Mouse (Mus musculus) right cerebral cortex, adult 2 months (tissue): ENCODE results near the gene St6galnac3.

Experiments used
- DNase-seq, 2 experiments: peaks; one replicate each; pipeline ENCODE4 v3.0.0; 2021 to 2022; ENCODE audit warnings: low spot score in 2 of 2

The St6galnac3 gene

GRCm38 (mm10) chr3:153222611-153223402, 502.2 kb downstream of the St6galnac3 start:
- DNase-seq, result no peak

GRCm38 (mm10) chr3:153219391-153219790, 505.6 kb downstream of the St6galnac3 start:
- DNase-seq, result no peak

GRCm38 (mm10) chr3:153208186-153208585, 516.8 kb downstream of the St6galnac3 start:
- DNase-seq, result no peak

DNA sequence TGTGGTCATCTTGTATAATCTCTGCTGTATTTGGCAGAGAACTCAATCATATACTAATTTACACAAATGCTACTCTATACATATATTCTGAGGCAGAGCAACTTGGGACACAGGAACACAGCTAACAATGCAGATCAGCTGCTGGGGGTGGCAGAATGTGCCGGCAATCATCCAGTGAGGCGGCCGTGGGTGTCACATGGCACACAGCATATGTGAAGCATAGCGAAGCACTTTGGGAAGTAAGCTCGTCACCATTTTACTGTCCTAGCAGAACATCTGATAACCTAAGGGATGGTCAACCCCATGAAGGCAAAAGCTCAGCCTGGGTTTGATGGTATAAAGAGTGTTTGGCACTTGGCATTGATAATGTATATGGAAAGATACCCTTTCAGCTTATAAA, 520.9 kb downstream of the St6galnac3 start:
- DNase-seq, result peak in 1 of 2 experiments; percentile 25

GRCm38 (mm10) chr3:153201835-153202234, 523.1 kb downstream of the St6galnac3 start:
- peak; percentile 17 to 40 for DNase-seq

- no peak for DNase-seq
Measured at GRCm38 (mm10) chr3:153200801-153201200, 524.2 kb downstream of the St6galnac3 start.

- no peak for DNase-seq
Measured at GRCm38 (mm10) chr3:153200076-153200475, 524.9 kb downstream of the St6galnac3 start.

GRCm38 (mm10) chr3:153199251-153199650, 525.7 kb downstream of the St6galnac3 start:
- DNase-seq, result no peak

- DNase-seq, result no peak
Measured at GRCm38 (mm10) chr3:153198514-153198913, 526.5 kb downstream of the St6galnac3 start.

DNA sequence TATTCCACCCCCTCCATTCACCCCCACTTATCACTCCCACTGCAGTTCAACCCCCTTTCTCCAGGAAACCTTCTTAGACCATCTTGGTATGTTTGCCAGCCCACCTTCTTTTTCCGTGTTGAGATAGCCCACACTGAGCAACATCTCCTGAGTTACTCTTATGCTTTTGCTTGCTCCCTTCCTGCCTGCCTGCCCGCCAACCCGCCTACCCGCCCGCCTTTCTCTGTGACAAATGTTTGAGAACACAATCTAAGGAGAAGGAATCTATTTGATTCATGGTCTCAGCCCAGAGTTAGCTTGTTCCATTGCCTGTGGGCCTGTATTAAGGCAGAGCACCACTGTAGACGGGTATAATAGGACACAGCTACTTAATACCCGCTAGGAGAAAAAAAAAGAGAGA, 531.9 kb downstream of the St6galnac3 start:
- peak in 1 of 2 experiments; percentile 21 for DNase-seq

DNA sequence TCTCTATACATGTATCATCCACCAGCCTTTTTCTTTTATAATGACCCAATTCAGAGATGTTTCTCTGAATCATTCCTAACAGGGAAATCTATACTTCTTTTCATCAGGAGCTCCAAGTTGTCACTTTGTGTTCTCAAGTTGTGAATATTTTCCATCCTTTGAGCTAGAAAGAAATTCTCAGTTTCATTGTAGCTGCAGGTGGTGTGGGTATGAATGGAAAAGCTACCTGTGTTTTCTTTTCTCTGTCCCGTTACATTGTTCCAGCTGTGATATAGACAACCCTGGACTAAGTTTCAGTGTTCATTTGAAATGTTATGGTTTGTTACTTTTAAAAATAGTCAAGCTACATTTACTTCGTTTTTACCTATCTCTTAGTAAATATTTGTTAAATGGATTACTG, 534.2 kb downstream of the St6galnac3 start:
- no peak for DNase-seq

DNA sequence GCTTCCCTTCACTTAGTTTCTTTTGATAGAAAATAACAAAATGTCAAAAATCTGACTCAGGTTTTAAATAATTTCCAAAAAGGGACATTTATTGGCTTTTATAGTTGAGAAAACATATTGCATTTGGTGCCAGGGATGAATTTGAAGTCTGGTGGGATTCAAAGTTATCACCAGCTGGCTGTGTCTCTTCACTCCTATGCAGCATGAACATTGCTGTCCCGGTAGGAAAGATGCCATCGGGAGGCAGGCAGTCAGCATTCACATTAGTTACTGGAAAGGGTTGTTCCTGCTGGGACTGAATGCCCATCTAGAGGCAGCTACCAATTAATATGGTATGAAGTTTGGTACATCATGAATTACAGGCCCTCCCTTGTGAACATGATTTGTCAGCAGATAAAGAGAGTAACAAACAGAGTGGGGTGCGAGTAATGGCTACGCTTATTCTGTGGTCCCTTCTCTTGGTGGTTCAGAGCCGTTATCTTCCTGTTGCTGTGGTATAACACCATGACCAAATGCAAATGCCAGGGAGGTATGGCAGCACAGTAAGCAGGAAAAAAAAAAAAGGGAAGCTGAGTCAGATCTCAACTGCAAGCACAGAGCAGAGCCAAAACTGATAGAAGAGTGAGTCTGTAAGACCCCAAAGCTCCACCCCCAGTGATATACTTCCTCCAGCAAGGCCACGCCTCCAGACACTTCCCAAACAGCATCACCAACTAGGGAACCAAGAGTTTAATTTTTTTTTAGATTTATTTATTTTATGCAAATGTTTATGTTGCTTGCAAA, 535.1 kb downstream of the St6galnac3 start:
- no peak for DNase-seq

GRCm38 (mm10) chr3:153188224-153188623, 536.8 kb downstream of the St6galnac3 start:
- no peak for DNase-seq

GRCm38 (mm10) chr3:153185117-153185516, 539.9 kb downstream of the St6galnac3 start:
- no peak for DNase-seq

GRCm38 (mm10) chr3:153181242-153181641, 543.7 kb downstream of the St6galnac3 start:
- DNase-seq, result no peak

GRCm38 (mm10) chr3:153176749-153177148, 548.2 kb downstream of the St6galnac3 start:
- DNase-seq, result no peak

DNA sequence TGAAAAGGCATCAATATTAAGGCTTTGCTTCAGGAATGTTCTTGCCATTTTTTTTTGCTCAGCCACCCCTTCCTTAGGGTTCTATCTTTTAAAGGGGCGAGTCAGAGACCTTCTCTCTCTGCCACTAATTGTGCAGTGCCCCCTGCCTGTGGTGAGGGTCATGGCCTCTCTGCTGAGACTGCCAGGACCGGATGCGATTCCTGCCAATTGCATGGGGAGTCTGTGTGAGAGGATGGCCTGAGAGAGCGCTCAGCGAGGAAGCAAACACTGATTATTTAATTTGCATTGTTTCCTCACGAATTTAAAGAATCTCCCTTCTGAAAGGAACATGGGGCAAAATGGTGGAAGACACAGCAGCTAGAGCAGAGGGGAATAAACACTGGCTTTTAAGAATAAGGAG, 548.6 kb downstream of the St6galnac3 start:
- DNase-seq, result no peak

- DNase-seq, result no peak
Measured at GRCm38 (mm10) chr3:153174336-153175033, 550.5 kb downstream of the St6galnac3 start.

GRCm38 (mm10) chr3:153173567-153173966, 551.4 kb downstream of the St6galnac3 start:
- no peak for DNase-seq

DNA sequence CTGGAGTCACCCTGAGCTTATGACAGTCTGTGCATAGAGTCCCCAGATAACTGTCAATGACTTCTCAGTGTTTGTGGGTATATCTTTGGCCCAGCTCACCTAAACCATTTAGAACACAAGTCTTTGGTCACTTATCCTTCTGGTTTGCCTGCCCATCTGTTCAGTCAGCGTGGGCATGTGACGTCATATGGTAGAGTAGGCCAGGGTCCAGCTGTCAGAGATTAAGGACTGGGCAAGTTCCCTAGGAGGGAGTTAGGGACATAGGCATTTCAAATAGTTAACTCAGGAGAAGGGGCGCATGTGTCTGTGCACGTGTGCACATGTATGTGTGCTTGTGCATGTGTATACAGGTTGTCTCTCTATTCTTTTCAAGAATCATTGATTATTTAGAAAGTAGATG, 554.8 kb downstream of the St6galnac3 start:
- DNase-seq, result no peak

GRCm38 (mm10) chr3:153169744-153170143, 555.2 kb downstream of the St6galnac3 start:
- no peak for DNase-seq

- DNase-seq, result no peak
Measured at GRCm38 (mm10) chr3:153161676-153162075, 563.3 kb downstream of the St6galnac3 start.
